ENCODE assay signal across 10 mouse cellular contexts in genomic region chr7:107592641-107593040, GRCm38 (mm10). TPM values are rescaled to one million over a fixed set of nuclear protein-coding genes. Genes with fewer than 3 reads are reported as not detected.
DNase-seq lines count a peak whose midpoint lies in the region; ATAC-seq and TF ChIP-seq lines count a peak whose summit lies in the region.
"Had no signal": no experiment of that assay in that cellular context is flagged by ENCODE, and none has a peak within 500 bp of the region (broad histone marks: within the 10 kb centered on the region; RNA-seq: fewer than 3 reads in every experiment).

No protein-coding gene starts in this region.

- peak; percentile 6 to 9 for DNase-seq in cerebellum, postnatal 14 days
- no peak for DNase-seq in cerebellum, postnatal 36 days
- peak in 1 of 2 experiments; percentile 21 for DNase-seq in layer of hippocampus, adult 2 months (ENCODE audit: low spot score in 2 of 2)
- DNase-seq in layer of hippocampus, postnatal 10 days (ENCODE audit: low spot score in 2 of 2), result no peak
- DNase-seq in gastrocnemius, adult 18-20 months (ENCODE audit: low spot score), result peak; percentile 78
- peak; percentile 86 for DNase-seq in layer of hippocampus, adult 9-11 months
- no peak for DNase-seq in adrenal gland, adult 18-20 months (ENCODE audit: low spot score in 2 of 2)
- DNase-seq: cerebellum, postnatal 25 days had no signal

- peak overlapping the region; percentile 56 for H3K27ac ChIP-seq in layer of hippocampus, adult 2 months

- H3K4me3 ChIP-seq in layer of hippocampus, adult 2 months, result no peak overlapping the region
- H3K4me3 ChIP-seq: left cerebral cortex, adult 2 months had no signal

- no peak for TF ChIP-seq CTCF in layer of hippocampus, adult 2 months (conservative IDR thresholded peaks at IDR 0.05)

- no peak for ATAC-seq in granulocyte monocyte progenitor cell, adult 5-6 weeks (replicated peaks; ENCODE audit: poor library complexity, severe bottlenecking)

RNA-seq across cellular contexts. Expression of gene Ppfibp2, which starts 2.4 kb away (rescaled TPM):
- total RNA-seq in layer of hippocampus, adult 2 months (2021), result 1 to 10 TPM; 5.2 to 7.4 TPM
- total RNA-seq in layer of hippocampus, postnatal 10 days (2021), result 1 to 10 TPM; 3.5 to 4.5 TPM
- total RNA-seq in gastrocnemius, adult 18-20 months (2021), result 10 to 100 TPM; 13.9 to 15.6 TPM
- 3.0 and 9.9 TPM in 2 replicates for total RNA-seq in granulocyte monocyte progenitor cell, adult 5-6 weeks (2014; fragmentation: Nextera tagmentation)
- 5.6 and 6.6 TPM in 2 replicates for total RNA-seq in granulocyte monocyte progenitor cell, adult 5-6 weeks (2017)
- 1 to 10 TPM; 4.0 TPM for total RNA-seq in adrenal gland, adult 18-20 months (2021)

RNA-seq across cellular contexts. Expression of gene Olfml1, which starts 25.4 kb away (rescaled TPM):
- total RNA-seq in layer of hippocampus, adult 2 months (2021), result 10 to 100 TPM; 12.7 to 13.1 TPM
- 1 to 10 TPM; 7.9 to 9.4 TPM for total RNA-seq in layer of hippocampus, postnatal 10 days (2021)
- total RNA-seq in gastrocnemius, adult 18-20 months (2021), result 1 to 10 TPM; 1.5 to 1.7 TPM
- total RNA-seq in granulocyte monocyte progenitor cell, adult 5-6 weeks (2014; fragmentation: Nextera tagmentation), result not detected in 2 replicates
- not detected in 2 replicates for total RNA-seq in granulocyte monocyte progenitor cell, adult 5-6 weeks (2017)
- 10 to 100 TPM in 1 of 2 experiments, 1 to 10 TPM in 1; 6.9 to 10.5 TPM for total RNA-seq in adrenal gland, adult 18-20 months (2021)

RNA-seq across cellular contexts. Expression of gene 5330417H12Rik, which starts 32.3 kb away (rescaled TPM):
- total RNA-seq in layer of hippocampus, adult 2 months (2021), result not detected
- not detected for total RNA-seq in layer of hippocampus, postnatal 10 days (2021)
- not detected for total RNA-seq in gastrocnemius, adult 18-20 months (2021)
- total RNA-seq in granulocyte monocyte progenitor cell, adult 5-6 weeks (2014; fragmentation: Nextera tagmentation), result not detected in 2 replicates
- not detected in 2 replicates for total RNA-seq in granulocyte monocyte progenitor cell, adult 5-6 weeks (2017)
- total RNA-seq in adrenal gland, adult 18-20 months (2021), result not detected
- total RNA-seq: left cerebral cortex, adult 2 months had no signal

Comparison
In these comparisons a context has a peak if more than half of its experiments do, and no peak if none do; other contexts are left out.
1. DNase-seq: peak in cerebellum, postnatal 14 days (2 of 2), gastrocnemius, adult 18-20 months (single experiment) and layer of hippocampus, adult 9-11 months (single experiment); none in cerebellum, postnatal 36 days (0 of 2), layer of hippocampus, postnatal 10 days (0 of 2) and adrenal gland, adult 18-20 months (0 of 2).